Mouse (Mus musculus) inflammation-experienced regulatory T-cells, adult 6 months (primary cell): ENCODE data around the gene Tmem145. TPM values are rescaled to one million over a fixed set of nuclear protein-coding genes. Genes with fewer than 3 reads are reported as not detected.
A peak's percentile ranks its signal among the peaks of the same experiment; 100 is the strongest.

Experiments used
- ATAC-seq: one replicate; pipeline ENCODE4 v1.8.0; 2017
- polyA plus RNA-seq, 3 experiments: library from polyadenylated mRNA; unstranded; fragments of 100-300 nt; shearing (Covaris generic); gene quantifications; one replicate each; pipeline ENCODE4 v1.2.1; 2017

Gene Tmem145
- polyA plus RNA-seq, 3 experiments from 2014 or later = not detected

DNA sequence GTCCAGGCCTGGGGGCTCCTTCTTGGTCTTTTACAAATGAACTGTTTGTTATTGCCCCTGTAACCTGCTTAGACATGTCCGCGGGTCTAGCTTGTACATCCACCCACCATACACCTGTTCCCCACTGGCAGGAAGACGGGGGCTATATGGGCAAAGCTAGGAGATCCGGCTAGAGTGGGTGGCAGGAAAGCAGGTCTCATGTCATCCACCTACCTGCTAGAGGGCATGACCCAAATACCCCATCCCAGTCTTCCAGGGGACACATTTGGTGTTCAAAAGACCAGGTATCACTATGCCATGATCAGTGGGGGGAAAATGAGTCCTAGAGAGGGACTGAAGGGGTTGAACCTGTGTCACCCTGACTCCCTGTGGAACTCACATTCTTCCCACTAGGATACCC lies 28.5 kb upstream of the Tmem145 start:
- no peak for ATAC-seq

DNA sequence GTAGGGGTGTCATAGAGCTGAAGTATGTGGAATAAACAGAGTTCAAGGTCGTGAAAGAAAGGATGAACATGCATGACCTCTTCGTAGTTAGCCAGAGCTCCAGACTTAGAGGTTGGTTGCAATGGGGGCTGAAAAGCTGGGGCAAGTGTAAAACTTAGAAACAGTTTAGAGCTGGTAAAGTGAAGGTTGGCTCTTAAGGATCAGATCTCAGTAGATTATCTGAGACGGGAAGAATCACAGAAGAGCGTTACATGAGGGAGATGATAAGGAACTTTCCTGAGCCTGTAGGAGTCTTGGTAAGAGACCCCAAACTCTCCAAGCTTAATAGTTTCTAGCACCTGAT lies 27.9 kb upstream of the Tmem145 start:
- ATAC-seq = no peak

DNA sequence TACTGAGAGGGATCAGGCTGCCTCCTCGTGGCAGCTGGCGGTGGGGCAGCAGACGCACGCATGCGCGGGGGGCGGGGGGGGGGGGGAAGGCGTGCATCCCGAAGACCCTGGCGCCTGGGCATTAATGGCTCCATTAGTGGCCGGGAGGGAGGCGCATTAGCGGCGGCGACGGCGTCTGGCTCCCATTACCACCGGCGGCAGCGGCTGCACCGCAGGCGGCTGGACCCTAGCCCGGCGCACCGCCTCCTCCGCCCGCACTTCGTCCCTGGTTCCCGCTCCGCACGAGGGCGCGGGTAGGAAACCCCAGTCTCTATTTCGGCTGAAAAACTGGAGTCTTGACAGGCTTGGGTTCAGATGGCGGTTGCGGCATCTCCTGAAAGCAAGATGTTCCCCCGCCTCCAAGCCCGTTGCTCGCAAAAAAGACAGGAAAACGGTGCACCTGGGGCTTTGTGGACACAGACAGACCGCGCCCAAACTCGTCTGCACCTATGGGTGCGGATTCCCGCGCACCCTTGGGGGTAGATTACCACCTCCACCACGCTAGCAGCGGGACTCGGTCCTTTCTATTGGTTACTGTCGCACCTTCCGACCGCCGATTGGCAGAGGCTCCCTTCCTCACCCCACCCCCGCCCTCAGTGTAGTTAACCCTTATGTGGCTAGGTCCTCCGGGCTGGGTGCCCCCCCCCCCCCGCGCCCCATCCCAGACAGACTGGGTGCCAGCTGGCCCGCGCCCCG lies 27.4 kb upstream of the Tmem145 start:
- peak; percentile 71 for ATAC-seq

DNA sequence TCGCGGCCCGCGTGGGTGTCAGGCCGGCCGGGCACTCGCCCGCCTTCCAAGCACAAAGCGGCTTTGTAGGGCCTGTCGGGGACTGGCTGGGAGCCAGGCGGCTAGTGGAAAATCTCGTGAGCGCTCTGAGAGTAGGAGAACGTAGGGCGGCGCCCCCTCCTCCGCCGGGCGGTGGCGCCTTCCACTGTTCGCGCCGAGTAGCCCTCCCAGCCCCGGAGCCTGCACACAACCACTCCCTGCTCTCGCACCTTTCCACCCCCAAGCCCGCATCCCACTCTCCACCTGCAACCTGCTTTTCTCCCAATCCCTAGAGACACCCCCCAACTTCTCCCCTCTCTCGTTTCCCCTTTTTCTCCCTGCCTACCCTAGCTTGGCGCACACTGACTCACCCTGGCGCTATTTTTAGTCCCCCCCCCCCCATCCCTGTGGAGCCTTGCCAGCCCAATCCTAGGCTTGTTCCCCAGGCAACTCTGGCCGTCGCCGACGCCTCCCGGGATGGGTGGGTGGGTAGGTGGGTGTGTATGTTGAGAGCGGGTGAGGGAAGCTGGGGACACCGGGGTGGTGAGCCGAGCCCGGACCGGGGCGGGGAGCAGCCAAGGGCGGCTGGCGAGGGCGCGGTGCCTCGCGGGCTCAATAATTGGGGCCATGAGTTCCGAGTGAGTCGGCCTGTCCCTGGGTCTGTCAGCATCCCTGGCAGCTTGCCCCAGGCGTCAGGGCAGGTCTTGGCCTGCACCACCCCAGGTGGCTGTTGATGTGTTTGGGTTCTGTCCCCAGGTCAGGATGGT lies 26.6 kb upstream of the Tmem145 start:
- peak; percentile 16 for ATAC-seq

DNA sequence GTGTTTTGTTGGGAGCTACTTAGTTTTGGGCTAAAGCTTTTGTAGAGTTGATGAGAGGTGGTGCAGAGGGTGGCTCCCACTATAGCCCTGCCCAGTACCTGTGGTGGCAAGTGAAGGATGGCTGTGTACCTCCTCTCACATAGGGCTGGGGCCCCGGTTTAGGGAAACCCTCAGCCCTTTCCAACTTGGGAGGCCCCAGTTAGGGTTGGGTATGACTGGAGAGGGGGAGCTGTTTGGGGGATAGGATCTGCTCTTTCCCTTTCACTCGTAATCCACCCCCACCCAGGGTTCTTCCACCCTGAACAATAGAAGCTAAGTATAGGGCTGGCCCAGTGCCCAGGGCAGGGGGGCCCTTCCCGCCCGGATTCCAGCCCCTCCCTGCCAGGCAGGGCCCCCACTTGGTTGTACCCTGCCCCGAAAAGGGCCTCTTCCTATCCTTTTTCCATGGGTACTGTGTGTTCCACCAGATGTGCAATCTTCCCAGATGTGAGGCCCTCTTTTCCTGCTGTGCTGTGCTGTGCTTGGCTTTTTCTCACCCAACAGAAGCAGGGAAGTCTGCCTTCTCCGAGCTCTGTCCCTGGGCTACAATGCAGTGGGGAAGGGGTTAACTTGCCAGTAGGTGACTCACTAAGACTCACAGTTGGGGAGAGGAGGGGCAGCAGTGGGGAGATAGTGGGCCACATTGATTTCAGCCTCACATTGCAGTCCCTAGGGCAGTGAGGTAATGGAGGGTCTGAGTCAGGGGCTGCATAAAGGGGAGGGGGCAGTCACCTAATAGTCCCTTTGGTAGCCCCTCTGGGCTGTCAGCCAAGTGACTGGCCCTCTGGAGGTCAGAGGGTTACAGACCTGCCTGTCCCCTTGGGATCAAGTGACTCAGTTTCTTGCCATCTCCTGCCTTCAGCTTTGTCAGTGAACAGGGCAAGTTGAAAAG lies 25.8 kb upstream of the Tmem145 start:
- no peak for ATAC-seq

DNA sequence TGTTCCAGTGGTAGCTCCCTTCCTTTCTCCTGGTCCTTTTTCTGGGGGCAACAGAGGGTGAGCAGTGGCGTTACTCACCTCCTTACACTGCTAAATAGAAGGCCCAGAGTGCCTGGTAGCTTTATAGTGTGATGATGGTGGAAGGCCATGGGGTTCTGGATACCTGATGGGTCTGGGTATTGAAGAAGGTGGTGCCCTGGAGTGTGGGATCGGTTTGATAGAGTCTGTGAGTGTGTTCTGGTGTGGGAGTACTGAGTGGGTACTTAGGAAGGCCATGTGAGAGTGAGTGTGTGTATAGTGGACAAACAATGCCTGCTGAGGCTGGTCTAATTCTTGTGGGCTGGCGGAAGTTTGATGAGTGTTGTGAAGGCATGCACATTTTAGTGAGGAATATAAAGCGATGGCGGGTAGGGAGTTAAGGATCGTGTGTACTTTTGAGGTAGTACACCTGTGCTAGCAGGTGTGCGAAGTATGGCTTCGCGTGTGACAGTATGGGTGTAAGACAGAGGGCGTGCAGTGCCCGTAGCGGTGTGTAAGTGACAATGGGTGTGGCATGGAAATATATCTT lies 24.7 kb upstream of the Tmem145 start:
- peak; percentile 18 for ATAC-seq

DNA sequence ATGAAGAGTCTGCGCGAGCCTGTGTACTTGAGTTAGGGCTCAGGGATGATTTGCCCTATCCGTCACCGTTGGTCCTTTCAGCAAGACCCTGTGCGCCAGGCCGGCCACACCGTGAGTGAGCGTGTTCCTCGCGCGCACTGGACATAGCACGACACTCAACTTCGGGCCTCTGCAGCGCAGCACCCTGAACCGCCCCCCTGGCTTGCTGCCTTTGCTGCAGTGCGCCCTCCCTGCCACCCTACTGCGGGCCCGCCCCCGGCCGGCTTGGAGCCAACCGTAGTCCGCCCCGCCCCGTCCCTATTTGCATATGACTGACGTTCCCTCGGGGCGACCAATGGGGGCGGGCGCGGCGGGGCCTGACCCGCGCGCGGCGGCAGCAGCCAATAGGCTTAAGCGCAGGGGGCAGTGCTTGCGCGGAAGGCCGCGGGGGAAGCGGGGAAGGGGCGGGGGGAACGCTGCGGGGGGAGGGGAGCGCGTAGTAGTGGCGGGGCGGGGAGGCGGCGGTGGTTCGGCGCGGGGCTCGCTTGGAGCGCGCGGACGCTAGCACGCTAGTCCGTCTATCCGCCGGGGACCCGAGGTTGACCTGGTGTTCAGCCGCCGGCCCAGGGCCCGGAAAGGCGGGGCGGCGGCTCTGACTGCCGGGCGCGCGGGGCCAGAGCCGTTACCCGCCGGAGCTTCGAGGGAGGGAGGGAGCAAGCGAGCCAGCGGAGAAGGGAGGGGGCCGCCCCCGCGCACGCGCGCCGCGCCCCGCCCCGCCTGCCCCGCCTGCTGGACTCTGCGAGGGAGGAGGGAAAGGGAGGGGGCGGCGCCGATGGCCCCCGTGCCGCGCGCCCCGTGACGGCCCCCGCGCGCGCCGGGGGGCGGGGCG lies 23.9 kb upstream of the Tmem145 start:
- peak; percentile 77 for ATAC-seq

DNA sequence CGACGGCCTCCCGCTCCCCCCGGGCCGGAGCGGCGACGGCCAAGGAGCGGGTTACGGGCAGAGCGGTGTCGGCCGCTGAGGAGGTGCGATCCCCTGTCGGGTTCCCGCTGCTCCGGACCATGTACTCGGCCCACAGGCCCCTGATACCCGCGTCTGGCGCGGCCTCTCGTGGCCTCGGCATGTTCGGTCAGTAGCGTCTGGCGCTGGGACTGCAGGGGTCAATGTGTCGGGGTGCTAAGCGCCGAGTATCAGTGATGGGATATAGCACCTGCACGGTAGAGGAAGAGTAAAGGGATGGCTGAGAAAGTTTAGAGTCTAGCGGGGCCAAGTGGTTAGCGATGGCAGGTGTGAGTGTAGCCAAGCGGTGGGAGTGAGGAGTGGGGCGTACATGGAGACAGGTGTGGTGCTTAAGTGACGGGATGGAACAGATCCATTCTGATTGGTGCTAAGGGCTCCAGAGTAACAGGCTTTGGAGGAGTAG lies 23.1 kb upstream of the Tmem145 start:
- no peak for ATAC-seq

DNA sequence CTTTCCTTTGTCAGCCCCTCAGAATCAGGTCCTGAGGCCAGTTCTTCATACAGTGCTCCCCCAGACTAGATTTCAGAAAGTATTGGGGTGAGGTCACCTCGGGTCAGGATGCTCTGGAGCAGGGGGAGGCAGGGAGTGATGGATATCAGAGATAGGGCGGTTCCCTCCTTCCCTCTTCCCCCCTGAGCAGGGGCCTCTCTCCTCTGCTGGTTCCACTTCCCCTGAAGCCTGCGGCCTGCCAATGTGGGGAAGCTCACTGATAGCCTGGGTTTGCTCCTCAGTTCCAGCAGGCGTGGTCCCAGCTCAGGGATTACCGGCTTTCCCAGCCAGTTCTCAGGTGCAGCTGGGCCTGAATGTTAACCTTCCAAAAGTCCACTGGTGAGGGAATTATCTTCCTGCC lies 22.3 kb upstream of the Tmem145 start:
- no peak for ATAC-seq

DNA sequence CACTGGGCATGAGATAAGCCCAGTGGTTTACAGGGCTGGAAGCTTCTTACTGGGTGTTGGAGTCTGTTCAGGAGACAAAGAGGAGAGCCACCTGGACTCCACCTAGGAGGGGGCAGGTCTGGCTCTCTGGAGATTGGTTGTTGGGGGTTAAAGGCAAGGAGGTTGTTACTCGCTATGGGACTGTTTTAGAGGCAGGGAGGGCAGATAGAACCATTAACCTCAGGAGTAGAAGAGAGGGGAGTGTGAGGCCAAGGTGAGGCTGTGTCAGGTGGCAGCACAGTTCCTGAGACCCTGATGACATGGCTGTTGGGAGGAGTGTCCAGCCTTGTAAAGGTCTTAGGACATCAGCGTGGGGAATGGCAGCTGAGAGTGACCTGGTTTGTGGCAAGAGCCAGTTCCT lies 21.7 kb upstream of the Tmem145 start:
- ATAC-seq = no peak

DNA sequence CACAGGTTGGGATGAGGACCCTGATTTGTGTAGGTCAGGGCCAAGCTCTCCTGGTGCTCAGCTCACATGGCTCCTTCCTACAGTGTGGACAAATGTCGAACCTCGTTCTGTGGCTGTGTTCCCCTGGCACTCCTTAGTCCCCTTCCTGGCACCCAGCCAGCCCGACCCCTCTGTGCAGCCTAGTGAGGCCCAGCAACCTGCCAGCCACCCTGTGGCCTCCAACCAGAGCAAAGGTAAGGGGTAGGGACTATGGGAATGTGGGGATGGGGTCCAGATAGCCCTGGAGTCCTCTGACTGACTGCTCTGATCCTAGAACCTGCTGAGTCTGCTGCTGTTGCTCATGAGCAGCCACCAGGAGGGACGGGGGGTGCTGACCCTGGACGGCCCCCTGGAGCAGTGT lies 21.1 kb upstream of the Tmem145 start:
- ATAC-seq = no peak

DNA sequence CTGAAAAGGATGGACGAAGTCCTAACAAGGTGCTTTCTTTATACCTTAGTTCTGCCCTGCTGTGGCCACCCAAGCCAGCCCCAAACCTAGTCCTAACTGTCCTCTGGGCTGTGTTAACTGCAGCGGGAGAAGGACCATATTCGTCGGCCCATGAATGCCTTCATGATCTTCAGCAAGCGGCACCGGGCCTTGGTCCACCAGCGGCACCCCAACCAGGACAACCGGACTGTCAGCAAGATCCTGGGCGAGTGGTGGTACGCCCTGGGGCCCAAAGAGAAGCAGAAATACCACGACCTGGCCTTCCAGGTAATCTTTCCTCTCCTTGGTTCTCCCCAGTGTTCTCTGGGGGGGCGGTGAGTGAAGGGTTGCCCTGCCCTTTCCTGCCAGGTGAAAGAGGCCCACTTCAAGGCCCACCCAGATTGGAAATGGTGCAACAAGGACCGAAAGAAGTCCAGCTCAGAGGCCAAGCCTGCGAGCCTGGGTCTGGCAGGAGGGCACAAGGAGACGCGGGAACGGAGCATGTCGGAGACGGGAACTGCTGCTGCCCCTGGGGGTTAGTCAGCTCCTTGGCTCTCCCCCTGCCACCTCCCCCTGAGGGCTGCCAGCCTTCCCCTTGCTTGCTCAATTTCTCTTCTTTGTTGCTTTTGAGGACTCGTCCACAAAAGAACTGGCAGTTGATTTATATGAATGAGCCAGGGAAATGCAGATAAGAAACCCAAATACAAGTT lies 20.2 kb upstream of the Tmem145 start:
- no peak for ATAC-seq

DNA sequence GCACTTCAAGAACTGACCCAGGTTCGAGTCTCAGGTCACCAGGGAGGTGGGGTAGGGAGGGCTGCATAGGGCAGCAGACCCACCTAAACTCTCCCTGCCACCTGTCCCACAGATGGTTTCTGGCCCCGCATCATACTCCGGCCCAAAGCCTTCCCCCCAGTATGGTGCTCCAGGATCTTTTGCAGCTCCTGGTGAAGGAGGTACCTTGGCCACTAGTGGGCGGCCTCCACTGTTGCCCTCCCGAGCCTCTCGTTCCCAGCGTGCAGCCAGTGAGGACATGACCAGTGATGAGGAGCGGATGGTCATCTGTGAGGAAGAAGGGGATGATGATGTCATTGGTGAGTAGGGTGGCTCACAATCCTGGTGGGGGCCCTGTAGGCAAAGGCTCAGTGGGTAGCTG lies 18.9 kb upstream of the Tmem145 start:
- no peak for ATAC-seq

DNA sequence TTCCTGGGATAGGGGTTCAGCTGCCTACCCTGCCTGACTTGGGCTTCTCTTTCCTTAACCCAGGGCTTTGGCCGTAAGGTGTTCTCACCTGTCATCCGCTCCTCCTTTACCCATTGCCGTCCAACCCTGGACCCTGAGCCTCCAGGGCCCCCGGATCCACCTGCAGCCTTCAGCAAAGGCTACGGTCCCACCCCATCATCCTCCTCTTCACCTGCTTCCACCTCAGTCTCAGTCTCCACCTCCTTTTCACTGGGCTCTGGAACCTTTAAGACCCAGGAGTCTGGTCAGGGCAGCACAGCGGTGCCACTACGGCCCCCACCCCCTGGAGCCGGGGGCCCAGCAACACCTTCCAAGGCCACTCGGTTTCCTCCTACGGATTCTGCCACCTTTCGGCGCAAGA lies 17.9 kb upstream of the Tmem145 start:
- ATAC-seq = no peak

DNA sequence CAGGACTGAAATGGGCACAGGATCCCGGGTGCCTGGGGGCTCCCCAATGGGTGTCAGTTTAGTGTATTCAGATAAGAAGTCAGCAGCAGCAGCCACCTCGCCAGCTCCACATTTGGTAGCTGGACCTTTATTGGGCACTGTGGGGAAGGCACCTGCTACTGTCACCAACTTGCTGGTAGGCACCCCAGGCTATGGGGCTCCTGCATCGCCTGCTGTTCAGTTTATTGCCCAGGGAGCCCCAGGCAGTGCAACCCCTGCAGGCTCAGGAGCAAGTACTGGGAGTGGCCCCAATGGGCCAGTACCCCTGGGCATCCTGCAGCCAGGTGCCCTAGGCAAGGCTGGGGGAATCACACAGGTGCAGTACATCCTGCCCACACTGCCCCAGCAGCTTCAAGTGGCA lies 17.2 kb upstream of the Tmem145 start:
- ATAC-seq = no peak

DNA sequence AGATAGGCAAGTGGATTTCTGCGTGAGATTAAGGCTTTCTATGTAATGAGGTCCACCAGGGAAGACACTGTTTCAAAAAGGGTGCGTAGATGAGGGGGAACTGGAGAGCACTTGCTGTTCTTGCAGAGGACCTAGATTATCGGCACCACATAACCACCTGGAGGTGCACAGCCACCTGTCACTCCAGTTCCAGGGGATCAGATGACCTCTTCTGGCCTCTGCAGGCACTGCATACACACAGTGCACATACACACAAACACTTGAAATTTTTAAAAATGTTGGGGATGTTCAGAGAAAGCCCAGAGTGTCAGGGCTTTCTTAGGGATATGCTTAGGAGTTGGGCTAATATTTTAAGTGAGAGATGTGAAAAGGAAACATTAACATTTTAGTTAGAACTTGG lies 16.0 kb upstream of the Tmem145 start:
- ATAC-seq = no peak

DNA sequence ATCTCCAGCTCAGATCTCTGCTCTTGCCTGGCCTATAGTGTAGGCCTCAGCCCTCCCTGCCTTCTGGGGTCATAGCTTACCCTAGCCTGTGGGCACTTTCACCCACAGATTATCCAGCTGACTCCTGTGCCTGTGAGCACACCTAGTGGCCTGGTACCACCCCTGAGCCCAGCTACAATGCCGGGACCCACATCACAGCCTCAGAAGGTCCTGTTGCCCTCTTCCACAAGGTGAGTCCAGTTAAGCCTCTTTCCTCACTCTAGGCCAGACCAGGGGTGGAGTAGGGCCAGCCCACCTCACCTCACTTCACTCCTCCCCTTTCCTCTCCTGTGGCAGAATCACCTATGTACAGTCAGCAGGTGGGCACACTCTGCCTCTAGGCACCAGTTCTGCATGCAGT lies 15.4 kb upstream of the Tmem145 start:
- no peak for ATAC-seq

DNA sequence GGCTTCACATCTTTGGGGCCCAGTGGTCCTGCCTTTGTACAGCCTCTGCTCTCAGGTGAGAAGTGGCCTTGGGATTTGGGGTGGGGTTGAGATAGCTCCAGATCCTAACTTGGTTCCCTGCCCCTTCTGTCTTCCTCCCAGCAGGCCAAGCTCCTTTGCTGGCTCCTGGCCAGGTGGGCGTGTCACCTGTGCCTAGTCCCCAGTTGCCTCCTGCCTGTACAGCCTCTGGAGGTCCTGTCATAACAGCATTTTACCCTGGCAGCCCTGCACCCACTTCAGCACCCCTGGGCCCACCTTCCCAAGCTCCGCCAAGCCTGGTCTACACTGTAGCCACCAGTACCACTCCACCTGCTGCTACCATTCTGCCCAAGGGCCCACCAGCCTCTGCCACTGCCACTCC lies 15.0 kb upstream of the Tmem145 start:
- no peak for ATAC-seq

DNA sequence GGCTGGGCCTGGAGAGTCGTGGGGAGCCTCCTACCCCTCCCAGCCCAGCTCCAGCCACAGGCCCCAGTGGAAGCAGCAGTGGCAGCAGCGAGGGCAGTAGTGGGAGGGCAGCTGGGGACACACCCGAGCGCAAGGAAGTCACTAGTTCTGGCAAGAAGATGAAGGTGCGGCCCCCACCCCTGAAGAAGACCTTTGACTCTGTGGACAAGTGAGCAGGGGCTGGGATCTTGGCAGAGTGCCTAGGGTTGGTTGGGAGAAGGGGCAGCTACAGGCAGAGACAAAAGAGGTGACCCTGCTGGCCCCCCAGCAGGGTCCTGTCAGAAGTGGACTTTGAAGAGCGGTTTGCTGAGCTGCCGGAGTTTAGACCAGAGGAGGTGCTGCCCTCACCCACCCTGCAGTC lies 13.8 kb upstream of the Tmem145 start:
- no peak for ATAC-seq

DNA sequence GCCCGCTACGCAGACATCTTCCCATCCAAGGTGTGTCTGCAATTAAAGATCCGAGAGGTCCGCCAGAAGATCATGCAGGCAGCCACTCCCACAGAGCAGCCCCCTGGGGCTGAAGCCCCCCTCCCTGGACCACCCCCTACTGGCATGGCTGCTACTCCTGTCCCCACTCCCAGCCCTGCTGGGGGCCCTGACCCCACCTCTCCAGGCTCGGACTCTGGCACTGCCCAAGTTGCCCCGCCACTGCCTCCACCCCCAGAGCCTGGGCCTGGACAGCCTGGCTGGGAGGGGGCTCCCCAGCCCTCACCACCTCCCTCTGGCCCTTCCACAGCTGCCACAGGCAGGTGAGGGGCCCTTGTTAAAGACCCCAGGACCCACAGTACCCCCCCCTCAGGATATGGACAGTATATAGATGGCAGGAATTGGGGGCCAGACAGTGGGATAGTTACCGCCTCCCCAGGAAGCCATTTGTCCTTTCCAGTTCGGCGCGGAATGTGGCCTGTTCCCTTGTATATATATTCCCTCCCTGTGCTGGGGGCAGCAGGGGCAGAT lies 12.6 kb upstream of the Tmem145 start:
- ATAC-seq = no peak

DNA sequence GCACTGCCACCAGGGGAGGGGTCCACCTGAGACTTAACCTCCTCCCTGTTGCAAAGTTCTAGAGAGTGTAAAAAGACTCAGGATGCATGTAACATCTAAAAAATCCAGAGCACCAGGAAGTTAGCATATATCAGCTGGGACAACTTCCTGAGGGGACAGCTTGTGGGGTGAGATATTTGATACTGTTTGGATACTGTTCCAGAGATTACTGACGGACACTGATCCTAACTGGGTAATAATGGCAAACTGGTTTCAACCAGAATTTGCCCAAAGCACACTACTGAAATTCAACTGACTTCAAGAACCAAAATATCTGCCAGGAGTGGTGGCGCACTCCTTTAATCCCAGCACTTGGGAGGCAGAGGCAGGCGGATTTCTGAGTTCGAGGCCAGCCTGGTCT lies 11.4 kb upstream of the Tmem145 start:
- no peak for ATAC-seq
